Mouse (Mus musculus) layer of hippocampus, adult 8-10 months (tissue): ENCODE measurements around the gene Dagla. TPM values are rescaled to one million over a fixed set of nuclear protein-coding genes. Genes with fewer than 3 reads are reported as not detected.

Experiments used
- DNase-seq, 2 experiments: peaks; one replicate each; pipeline ENCODE4 v3.0.0; 2022; ENCODE audit warnings: low spot score in 2 of 2
- total RNA-seq, 4 experiments: library from RNA; stranded (reverse); gene quantifications; 2 replicates each; pipeline ENCODE4 v1.2.4; 2022

Dagla gene
- total RNA-seq, 4 experiments from 2014 or later: 94.1 to 109 (median 104) TPM

- no peak for DNase-seq
Measured at GRCm38 (mm10) chr19:10307941-10308340, 3.3 kb upstream of the Dagla start.

- no peak for DNase-seq
Measured at GRCm38 (mm10) chr19:10307351-10307750, 2.7 kb upstream of the Dagla start.

- no peak for DNase-seq
Measured at GRCm38 (mm10) chr19:10306521-10307243, 2.0 kb upstream of the Dagla start.

GRCm38 (mm10) chr19:10305640-10306039 lies 963 bp upstream of the Dagla start:
- no peak for DNase-seq

- no peak for DNase-seq
Measured at GRCm38 (mm10) chr19:10304395-10304794, 282 bp downstream of the Dagla start.

GRCm38 (mm10) chr19:10302852-10303251 lies 1.8 kb downstream of the Dagla start:
- DNase-seq: no peak

GRCm38 (mm10) chr19:10301866-10302356 lies 2.8 kb downstream of the Dagla start:
- peak in 1 of 2 experiments; percentile 14 for DNase-seq

- DNase-seq: peak in 1 of 2 experiments; percentile 6
Measured at GRCm38 (mm10) chr19:10301263-10301662, 3.4 kb downstream of the Dagla start.

- peak in 1 of 2 experiments; percentile 60 for DNase-seq
Measured at GRCm38 (mm10) chr19:10300809-10301208, 3.9 kb downstream of the Dagla start.

GRCm38 (mm10) chr19:10298268-10298667 lies 6.4 kb downstream of the Dagla start:
- no peak for DNase-seq

- no peak for DNase-seq
Measured at GRCm38 (mm10) chr19:10297041-10297503, 7.6 kb downstream of the Dagla start.

- DNase-seq: no peak
Measured at GRCm38 (mm10) chr19:10296306-10296705, 8.4 kb downstream of the Dagla start.

- no peak for DNase-seq
Measured at GRCm38 (mm10) chr19:10294631-10295562, 9.8 kb downstream of the Dagla start.

- DNase-seq: no peak
Measured at GRCm38 (mm10) chr19:10293987-10294386, 10.7 kb downstream of the Dagla start.

- no peak for DNase-seq
Measured at GRCm38 (mm10) chr19:10291896-10292490, 12.7 kb downstream of the Dagla start.

- DNase-seq: no peak
Measured at GRCm38 (mm10) chr19:10290153-10290945, 14.3 kb downstream of the Dagla start.

- no peak for DNase-seq
Measured at GRCm38 (mm10) chr19:10289609-10290150, 15.0 kb downstream of the Dagla start.

- peak in 1 of 2 experiments; percentile 67 for DNase-seq
Measured at GRCm38 (mm10) chr19:10288125-10289040, 16.3 kb downstream of the Dagla start.

- DNase-seq: no peak
Measured at GRCm38 (mm10) chr19:10286458-10286872, 18.2 kb downstream of the Dagla start.
